Mouse (Mus musculus): Measurements from ENCODE around the gene Samd4b. TPM values are rescaled to one million over a fixed set of nuclear protein-coding genes. Genes with fewer than 3 reads are reported as not detected.

Gene Samd4b
- polyA plus RNA-seq, 1 experiment from 2014 or later: 25.2 TPM

- Histone ChIP-seq H3K27me3 (ENCODE audit: control insufficient read depth, insufficient read depth, low read length) (no peaks in the 10 kb centered on the region), H3K4me1 (ENCODE audit: control insufficient read depth in 2 of 2, insufficient read depth in 2 of 2, low read length in 2 of 2) (peaks cover 21 to 32% of the 10 kb centered on the region in 2 experiments), H3K9me3 (ENCODE audit: control insufficient read depth, low read length) (no peaks in the 10 kb centered on the region), H3K27ac (replicated peaks in 1 of 2; ENCODE audit: control insufficient read depth in 1 of 2, insufficient read depth in 1 of 2, low read depth in 2 of 2, low read length in 2 of 2) (peak overlapping the region; percentile 90 to 94), H3K36me3 (ENCODE audit: control insufficient read depth, insufficient read depth, low read length) (peaks cover 66% of the 10 kb centered on the region), H3K9ac (ENCODE audit: low read length) (peak overlapping the region; percentile 62), H3K4me2 (ENCODE audit: low read length) (peak overlapping the region; percentile 52), H3K4me3 (ENCODE audit: control insufficient read depth in 1 of 2, insufficient read depth in 1 of 2, low read depth in 1 of 2, low read length in 2 of 2) (no peak overlapping the region)
- ATAC-seq (ENCODE audit: insufficient number of reproducible peaks, insufficient read depth, low FRiP score, low read depth): peak; percentile 38
- WGBS: 0% methylated on average over 5 of the region's 5 CpGs
Measured at GRCm38 (mm10) chr7:28357984-28358383, 240.0 kb downstream of the Samd4b start.

DNA sequence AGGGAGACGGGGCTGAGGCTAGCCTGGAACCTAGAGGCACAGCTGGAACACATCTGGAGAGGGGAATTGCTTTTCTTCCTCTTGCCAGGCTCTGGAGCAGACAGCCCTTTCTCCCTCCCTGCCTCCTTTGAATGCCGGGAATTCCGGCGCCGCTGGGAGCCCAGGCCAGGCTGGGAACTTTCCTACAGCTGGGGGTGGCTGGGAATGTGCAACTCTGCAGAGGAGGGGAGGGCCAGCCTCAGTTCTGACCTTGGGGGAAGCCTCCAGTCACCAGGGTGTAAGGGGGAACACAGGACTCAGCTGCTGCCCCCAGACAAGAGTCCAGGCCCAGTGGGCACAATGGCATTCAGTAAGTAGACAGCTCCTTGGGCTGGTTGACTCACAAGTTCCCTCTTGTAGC, 241.0 kb downstream of the Samd4b start:
- peaks cover 66% of the 10 kb centered on the region for H3K36me3 ChIP-seq (ENCODE audit: control insufficient read depth, insufficient read depth, low read length)
- no peaks in the 10 kb centered on the region for H3K27me3 ChIP-seq (ENCODE audit: control insufficient read depth, insufficient read depth, low read length)
- peak overlapping the region; percentile 52 for H3K4me2 ChIP-seq (ENCODE audit: low read length)
- WGBS: 3% methylated on average over 5 of the region's 5 CpGs
- H3K4me3 ChIP-seq (ENCODE audit: control insufficient read depth in 1 of 2, insufficient read depth in 1 of 2, low read depth in 1 of 2, low read length in 2 of 2): no peak overlapping the region
- no peaks in the 10 kb centered on the region for H3K9me3 ChIP-seq (ENCODE audit: control insufficient read depth, low read length)
- peak overlapping the region; percentile 90 to 94 for H3K27ac ChIP-seq (replicated peaks in 1 of 2; ENCODE audit: control insufficient read depth in 1 of 2, insufficient read depth in 1 of 2, low read depth in 2 of 2, low read length in 2 of 2)
- peaks cover 21 to 33% of the 10 kb centered on the region in 2 experiments for H3K4me1 ChIP-seq (ENCODE audit: control insufficient read depth in 2 of 2, insufficient read depth in 2 of 2, low read length in 2 of 2)
- H3K9ac ChIP-seq (ENCODE audit: low read length): peak overlapping the region; percentile 62
- peak; percentile 40 for ATAC-seq (ENCODE audit: insufficient number of reproducible peaks, insufficient read depth, low FRiP score, low read depth)

DNA sequence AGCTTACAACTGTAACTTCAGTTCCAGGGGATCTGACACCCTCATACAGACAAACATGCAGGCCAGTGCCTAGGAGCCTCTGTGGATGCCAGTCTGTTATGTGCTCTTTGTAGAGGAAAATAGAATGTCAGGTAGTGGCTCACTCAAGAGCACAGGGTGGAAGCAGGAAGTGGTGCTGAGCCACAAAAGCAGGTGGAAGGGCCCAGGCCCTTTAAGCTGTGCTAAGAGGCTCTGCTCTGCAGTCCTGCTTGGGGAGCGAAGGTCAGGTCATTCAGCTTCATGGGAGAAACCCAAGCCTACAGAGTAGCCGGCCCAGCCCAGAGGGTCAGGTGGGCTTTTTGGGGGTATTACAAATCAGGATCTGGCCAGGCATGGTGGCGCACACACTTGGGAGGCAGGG, 242.7 kb downstream of the Samd4b start:
- WGBS: 86% methylated on average over 3 of the region's 3 CpGs
- Histone ChIP-seq H3K27me3 (ENCODE audit: control insufficient read depth, insufficient read depth, low read length) (no peaks in the 10 kb centered on the region), H3K27ac (replicated peaks in 1 of 2; ENCODE audit: control insufficient read depth in 1 of 2, insufficient read depth in 1 of 2, low read depth in 2 of 2, low read length in 2 of 2) (no peak overlapping the region), H3K9ac (ENCODE audit: low read length) (no peak overlapping the region), H3K9me3 (ENCODE audit: control insufficient read depth, low read length) (no peaks in the 10 kb centered on the region), H3K4me1 (ENCODE audit: control insufficient read depth in 2 of 2, insufficient read depth in 2 of 2, low read length in 2 of 2) (peaks cover 24 to 41% of the 10 kb centered on the region in 2 experiments), H3K4me3 (ENCODE audit: control insufficient read depth in 1 of 2, insufficient read depth in 1 of 2, low read depth in 1 of 2, low read length in 2 of 2) (no peak overlapping the region), H3K36me3 (ENCODE audit: control insufficient read depth, insufficient read depth, low read length) (peaks cover 54% of the 10 kb centered on the region), H3K4me2 (ENCODE audit: low read length) (no peak overlapping the region)
- no peak for ATAC-seq (ENCODE audit: insufficient number of reproducible peaks, insufficient read depth, low FRiP score, low read depth)

DNA sequence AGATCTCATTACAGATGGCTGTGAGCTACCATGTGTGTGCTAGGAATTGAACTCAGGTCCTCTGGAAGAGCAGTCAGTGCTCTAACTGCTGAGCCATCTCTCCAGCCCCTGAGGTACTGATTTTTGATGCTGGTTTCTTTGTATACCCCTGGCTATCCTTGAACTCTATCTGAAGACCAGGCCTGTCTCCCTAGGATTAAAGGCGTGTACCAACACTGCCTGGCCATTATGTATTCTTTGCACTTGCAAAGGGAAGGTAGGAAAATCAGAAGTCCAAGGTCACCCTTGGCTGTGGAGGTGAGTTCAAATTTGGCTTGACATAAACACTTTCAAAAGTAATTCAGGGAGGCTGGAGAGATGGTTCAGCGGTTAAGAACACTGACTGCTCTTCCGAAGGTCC, 243.3 kb downstream of the Samd4b start:
- Histone ChIP-seq H3K9ac (ENCODE audit: low read length) (no peak overlapping the region), H3K9me3 (ENCODE audit: control insufficient read depth, low read length) (no peaks in the 10 kb centered on the region), H3K4me3 (ENCODE audit: control insufficient read depth in 1 of 2, insufficient read depth in 1 of 2, low read depth in 1 of 2, low read length in 2 of 2) (no peak overlapping the region), H3K27me3 (ENCODE audit: control insufficient read depth, insufficient read depth, low read length) (no peaks in the 10 kb centered on the region), H3K4me1 (ENCODE audit: control insufficient read depth in 2 of 2, insufficient read depth in 2 of 2, low read length in 2 of 2) (peaks cover 30 to 44% of the 10 kb centered on the region in 2 experiments), H3K36me3 (ENCODE audit: control insufficient read depth, insufficient read depth, low read length) (peaks cover 48% of the 10 kb centered on the region), H3K27ac (replicated peaks in 1 of 2; ENCODE audit: control insufficient read depth in 1 of 2, insufficient read depth in 1 of 2, low read depth in 2 of 2, low read length in 2 of 2) (no peak overlapping the region), H3K4me2 (ENCODE audit: low read length) (no peak overlapping the region)
- 82% methylated on average over 3 of the region's 3 CpGs for WGBS
- ATAC-seq (ENCODE audit: insufficient number of reproducible peaks, insufficient read depth, low FRiP score, low read depth): no peak

DNA sequence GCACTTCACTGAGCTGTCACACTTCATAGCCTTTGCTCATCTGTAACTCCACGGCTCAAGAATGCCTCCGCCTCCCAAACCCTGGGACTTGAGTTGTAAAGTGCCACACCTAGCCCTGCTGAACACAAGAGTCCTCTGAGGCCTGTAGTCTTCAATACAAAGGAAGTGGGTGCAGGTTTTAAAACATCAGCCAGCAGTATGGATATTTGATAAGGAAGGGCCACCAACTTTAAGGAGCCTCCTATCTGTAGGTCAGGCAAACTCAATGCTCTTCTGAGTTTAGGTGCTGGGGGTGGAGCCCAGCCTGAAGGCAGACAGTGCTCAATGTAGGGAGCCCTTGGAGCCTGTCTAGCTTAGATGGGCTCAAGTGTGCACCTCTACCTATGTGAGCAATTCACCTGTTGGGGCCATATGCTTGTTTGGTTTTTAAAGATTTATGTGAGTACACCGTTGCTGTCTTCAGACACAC, 243.8 kb downstream of the Samd4b start:
- peaks cover 30 to 47% of the 10 kb centered on the region in 2 experiments for H3K4me1 ChIP-seq (ENCODE audit: control insufficient read depth in 2 of 2, insufficient read depth in 2 of 2, low read length in 2 of 2)
- no peak for ATAC-seq (ENCODE audit: insufficient number of reproducible peaks, insufficient read depth, low FRiP score, low read depth)
- H3K9ac ChIP-seq (ENCODE audit: low read length): no peak overlapping the region
- no peak overlapping the region for H3K4me3 ChIP-seq (ENCODE audit: control insufficient read depth in 1 of 2, insufficient read depth in 1 of 2, low read depth in 1 of 2, low read length in 2 of 2)
- peaks cover 43% of the 10 kb centered on the region for H3K36me3 ChIP-seq (ENCODE audit: control insufficient read depth, insufficient read depth, low read length)
- H3K27ac ChIP-seq (replicated peaks in 1 of 2; ENCODE audit: control insufficient read depth in 1 of 2, insufficient read depth in 1 of 2, low read depth in 2 of 2, low read length in 2 of 2): no peak overlapping the region
- H3K27me3 ChIP-seq (ENCODE audit: control insufficient read depth, insufficient read depth, low read length): no peaks in the 10 kb centered on the region
- H3K4me2 ChIP-seq (ENCODE audit: low read length): no peak overlapping the region
- 81% methylated on average over 3 of the region's 3 CpGs for WGBS
- H3K9me3 ChIP-seq (ENCODE audit: control insufficient read depth, low read length): no peaks in the 10 kb centered on the region

DNA sequence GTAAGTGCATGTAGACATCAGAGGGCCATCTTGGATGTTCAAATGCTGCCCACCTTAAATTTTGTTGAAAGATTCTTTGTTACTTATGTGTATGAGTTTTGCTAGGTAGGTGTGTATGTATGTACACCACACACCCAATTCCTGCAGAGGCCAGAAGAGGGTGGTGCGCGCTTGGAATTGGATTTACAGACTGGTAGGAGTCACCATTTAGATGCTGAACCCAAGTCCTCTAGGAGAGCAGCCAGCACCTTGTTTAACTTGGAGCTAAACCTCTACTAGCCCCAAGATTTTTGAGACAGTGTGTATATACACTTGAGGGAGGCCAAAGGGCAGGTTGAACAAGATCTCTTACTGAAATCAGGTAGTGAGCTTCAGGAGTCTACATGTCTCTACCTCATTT, 244.7 kb downstream of the Samd4b start:
- ATAC-seq (ENCODE audit: insufficient number of reproducible peaks, insufficient read depth, low FRiP score, low read depth): no peak
- H3K4me1 ChIP-seq (ENCODE audit: control insufficient read depth in 2 of 2, insufficient read depth in 2 of 2, low read length in 2 of 2): peaks cover 27 to 39% of the 10 kb centered on the region in 2 experiments
- 93% methylated on average over 2 of the region's 2 CpGs for WGBS
- no peak overlapping the region for H3K4me3 ChIP-seq (ENCODE audit: control insufficient read depth in 1 of 2, insufficient read depth in 1 of 2, low read depth in 1 of 2, low read length in 2 of 2)
- H3K4me2 ChIP-seq (ENCODE audit: low read length): no peak overlapping the region
- H3K36me3 ChIP-seq (ENCODE audit: control insufficient read depth, insufficient read depth, low read length): peaks cover 38% of the 10 kb centered on the region
- H3K27ac ChIP-seq (replicated peaks in 1 of 2; ENCODE audit: control insufficient read depth in 1 of 2, insufficient read depth in 1 of 2, low read depth in 2 of 2, low read length in 2 of 2): no peak overlapping the region
- no peaks in the 10 kb centered on the region for H3K9me3 ChIP-seq (ENCODE audit: control insufficient read depth, low read length)
- H3K9ac ChIP-seq (ENCODE audit: low read length): no peak overlapping the region
- H3K27me3 ChIP-seq (ENCODE audit: control insufficient read depth, insufficient read depth, low read length): no peaks in the 10 kb centered on the region

GRCm38 (mm10) chr7:28351676-28352191, 246.2 kb downstream of the Samd4b start:
- Histone ChIP-seq H3K36me3 (ENCODE audit: control insufficient read depth, insufficient read depth, low read length) (peaks cover 38% of the 10 kb centered on the region), H3K27ac (replicated peaks in 1 of 2; ENCODE audit: control insufficient read depth in 1 of 2, insufficient read depth in 1 of 2, low read depth in 2 of 2, low read length in 2 of 2) (peak overlapping the region in 1 of 2 experiments; percentile 92; a peak in 2 of 4 replicates), H3K4me2 (ENCODE audit: low read length) (peak overlapping the region; percentile 96), H3K9me3 (ENCODE audit: control insufficient read depth, low read length) (no peaks in the 10 kb centered on the region), H3K4me3 (ENCODE audit: control insufficient read depth in 1 of 2, insufficient read depth in 1 of 2, low read depth in 1 of 2, low read length in 2 of 2) (peak overlapping the region; percentile 90 to 98; a peak in 3 of 4 replicates), H3K4me1 (ENCODE audit: control insufficient read depth in 2 of 2, insufficient read depth in 2 of 2, low read length in 2 of 2) (peaks cover 14 to 24% of the 10 kb centered on the region in 2 experiments), H3K27me3 (ENCODE audit: control insufficient read depth, insufficient read depth, low read length) (no peaks in the 10 kb centered on the region), H3K9ac (ENCODE audit: low read length) (peak overlapping the region; percentile 99)
- WGBS: 32% methylated on average over 4 of the region's 4 CpGs
- no peak for ATAC-seq (ENCODE audit: insufficient number of reproducible peaks, insufficient read depth, low FRiP score, low read depth)
